Mouse (Mus musculus): ENCODE measurements around the gene Cope. TPM values are rescaled to one million over a fixed set of nuclear protein-coding genes. Genes with fewer than 3 reads are reported as not detected.
A peak's percentile ranks its signal among the peaks of the same experiment; 100 is the strongest.

Cope gene
- polyA plus RNA-seq (2012), result 32.6 and 34.2 TPM in 2 replicates

DNA sequence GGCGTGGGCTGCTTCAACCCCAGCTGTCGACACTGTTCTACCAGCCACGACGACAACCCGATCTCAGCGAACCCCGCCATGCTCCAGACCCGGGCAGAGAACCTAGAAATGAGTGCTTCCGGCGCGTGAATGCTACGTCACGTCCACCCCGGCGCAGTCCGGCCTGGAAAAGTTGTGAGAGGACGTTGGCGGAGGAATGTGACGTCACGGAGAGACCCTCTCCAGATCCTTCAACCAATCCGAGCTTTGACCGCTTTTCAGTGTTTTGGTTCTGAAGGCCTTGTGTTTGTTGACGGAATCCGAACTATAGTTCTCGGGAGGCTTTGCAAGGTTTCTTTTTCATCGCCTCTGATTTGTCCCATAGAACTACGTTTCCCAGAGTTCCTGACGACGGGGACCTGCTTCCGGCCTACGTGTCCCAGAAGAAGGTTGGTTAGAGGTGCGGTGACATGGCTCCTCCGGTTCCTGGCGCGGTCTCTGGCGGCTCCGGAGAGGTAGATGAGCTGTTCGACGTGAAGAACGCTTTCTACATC lies at the start of gene Cope, which contains the start of gene Ddx49:
Gene Cope, plus strand, starts transcription at position 161 of the 533 bp plus-strand sequence.
Gene Ddx49, minus strand, starts transcription at position 132 of the 533 bp plus-strand sequence.
- Histone ChIP-seq H3K36me3 (ENCODE audit: control insufficient read depth) (peaks cover 64% of the 10 kb centered on the region), H3K4me3 (replicated peaks) (peak within 1 kb of the TSS; percentile 70), H3K4me1 (ENCODE audit: control insufficient read depth) (peaks cover 37% of the 10 kb centered on the region), H3K9me3 (ENCODE audit: control insufficient read depth, low read length) (no peaks in the 10 kb centered on the region), H3K27me3 (ENCODE audit: control insufficient read depth) (no peaks in the 10 kb centered on the region)
- no peak for TF ChIP-seq GATA1 (IDR thresholded peaks at IDR 0.05; ENCODE audit: low read length)
- no peak for TF ChIP-seq TAL1 (IDR thresholded peaks at IDR 0.05; ENCODE audit: low read length)

DNA sequence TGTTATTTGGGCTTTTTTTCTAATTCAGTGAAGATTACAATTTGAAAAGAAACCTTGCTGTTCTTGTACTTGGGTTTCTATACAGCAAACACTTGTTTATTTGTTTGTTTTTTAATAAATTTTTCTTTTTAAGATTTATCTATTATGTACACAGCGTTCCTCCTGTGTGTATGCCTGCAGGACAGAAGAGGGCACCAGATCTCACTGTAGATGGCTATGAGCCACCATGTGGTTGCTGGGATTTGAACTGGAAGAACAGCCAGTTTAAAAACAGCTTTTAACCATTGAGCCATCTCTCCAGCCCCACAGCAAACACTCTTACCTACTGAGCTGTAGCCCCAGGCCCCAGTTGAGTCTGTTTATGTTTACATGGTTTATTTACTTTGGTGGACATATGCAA lies 47.7 kb upstream of the Cope start:
- Histone ChIP-seq H3K36me3 (ENCODE audit: control insufficient read depth) (peaks cover 98% of the 10 kb centered on the region), H3K27me3 (ENCODE audit: control insufficient read depth) (no peaks in the 10 kb centered on the region), H3K4me1 (ENCODE audit: control insufficient read depth) (peaks cover 22% of the 10 kb centered on the region), H3K4me3 (replicated peaks) (no peak overlapping the region), H3K9me3 (ENCODE audit: control insufficient read depth, low read length) (no peaks in the 10 kb centered on the region)
- TF ChIP-seq TAL1 (IDR thresholded peaks at IDR 0.05; ENCODE audit: low read length) (no peak), GATA1 (IDR thresholded peaks at IDR 0.05; ENCODE audit: low read length) (no peak)

DNA sequence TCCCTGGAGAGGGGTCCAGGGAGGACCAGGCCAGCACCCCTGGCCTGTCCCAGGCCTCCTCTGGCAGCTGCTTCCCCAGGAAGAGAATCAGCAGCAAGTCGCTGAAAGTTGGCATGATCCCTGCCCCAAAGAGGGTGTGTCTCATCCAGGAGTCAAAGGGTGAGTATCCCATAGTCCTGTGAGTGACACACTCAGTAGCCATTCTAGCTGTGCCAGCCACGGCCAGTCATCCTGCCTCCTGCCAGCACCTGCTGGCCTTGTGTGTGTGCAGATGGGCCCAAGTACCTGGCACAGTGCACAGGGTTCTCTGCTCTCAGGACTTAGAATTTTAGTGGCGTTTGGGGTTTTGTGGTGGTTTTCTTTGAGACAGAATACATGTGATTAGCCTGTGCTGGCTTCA lies 44.9 kb upstream of the Cope start:
- Histone ChIP-seq H3K4me1 (ENCODE audit: control insufficient read depth) (peaks cover 45% of the 10 kb centered on the region), H3K9me3 (ENCODE audit: control insufficient read depth, low read length) (no peaks in the 10 kb centered on the region), H3K4me3 (replicated peaks) (no peak overlapping the region), H3K27me3 (ENCODE audit: control insufficient read depth) (no peaks in the 10 kb centered on the region), H3K36me3 (ENCODE audit: control insufficient read depth) (peaks cover 99% of the 10 kb centered on the region)
- no peak for TF ChIP-seq TAL1 (IDR thresholded peaks at IDR 0.05; ENCODE audit: low read length)
- no peak for TF ChIP-seq GATA1 (IDR thresholded peaks at IDR 0.05; ENCODE audit: low read length)

DNA sequence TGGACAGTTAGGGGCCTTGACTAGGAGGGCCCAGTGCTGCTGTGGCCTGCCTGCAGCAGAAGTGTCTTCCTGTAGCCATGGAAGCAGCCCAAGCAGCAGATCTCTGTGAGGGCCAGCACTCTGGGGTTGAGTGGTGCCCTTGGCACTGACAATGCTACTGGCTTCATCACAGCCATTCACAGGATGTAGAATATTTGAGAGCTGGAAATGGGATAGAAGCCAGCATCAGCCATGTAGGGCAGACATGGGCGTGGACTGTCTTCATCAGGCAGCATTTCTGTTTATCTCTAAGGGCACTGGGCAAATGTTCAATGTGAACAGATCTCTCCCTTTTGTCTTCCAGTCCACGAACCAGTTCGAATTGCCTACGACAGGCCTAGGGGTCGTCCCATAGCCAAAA lies 43.7 kb upstream of the Cope start:
- Histone ChIP-seq H3K4me3 (replicated peaks) (no peak overlapping the region), H3K9me3 (ENCODE audit: control insufficient read depth, low read length) (no peaks in the 10 kb centered on the region), H3K4me1 (ENCODE audit: control insufficient read depth) (peaks cover 45% of the 10 kb centered on the region), H3K36me3 (ENCODE audit: control insufficient read depth) (peaks cover 99% of the 10 kb centered on the region), H3K27me3 (ENCODE audit: control insufficient read depth) (no peaks in the 10 kb centered on the region)
- TF ChIP-seq TAL1 (IDR thresholded peaks at IDR 0.05; ENCODE audit: low read length) (no peak), GATA1 (IDR thresholded peaks at IDR 0.05; ENCODE audit: low read length) (no peak)

DNA sequence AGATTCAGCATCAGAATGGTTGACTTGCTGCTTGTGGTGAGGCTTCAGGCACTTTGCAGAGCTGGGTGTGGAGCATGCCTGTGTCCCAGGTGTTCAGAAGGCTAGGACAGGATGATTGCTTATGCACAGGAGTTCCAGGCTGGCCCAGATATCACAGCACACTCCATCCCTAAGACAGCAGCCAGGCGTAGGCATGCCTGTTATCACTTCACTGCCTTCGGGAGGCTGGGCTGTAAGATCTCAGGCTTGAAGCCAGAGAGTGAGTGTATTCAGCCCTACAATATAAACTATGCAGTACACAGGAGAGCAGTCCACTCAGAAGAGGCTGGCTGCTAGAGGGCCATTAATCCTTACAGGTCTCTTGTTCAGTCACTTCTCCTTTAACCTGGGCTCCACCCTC lies 43.3 kb upstream of the Cope start:
- Histone ChIP-seq H3K4me1 (ENCODE audit: control insufficient read depth) (peaks cover 45% of the 10 kb centered on the region), H3K27me3 (ENCODE audit: control insufficient read depth) (no peaks in the 10 kb centered on the region), H3K36me3 (ENCODE audit: control insufficient read depth) (peaks cover 99% of the 10 kb centered on the region), H3K9me3 (ENCODE audit: control insufficient read depth, low read length) (no peaks in the 10 kb centered on the region), H3K4me3 (replicated peaks) (no peak overlapping the region)
- no peak for TF ChIP-seq GATA1 (IDR thresholded peaks at IDR 0.05; ENCODE audit: low read length)
- no peak for TF ChIP-seq TAL1 (IDR thresholded peaks at IDR 0.05; ENCODE audit: low read length)

DNA sequence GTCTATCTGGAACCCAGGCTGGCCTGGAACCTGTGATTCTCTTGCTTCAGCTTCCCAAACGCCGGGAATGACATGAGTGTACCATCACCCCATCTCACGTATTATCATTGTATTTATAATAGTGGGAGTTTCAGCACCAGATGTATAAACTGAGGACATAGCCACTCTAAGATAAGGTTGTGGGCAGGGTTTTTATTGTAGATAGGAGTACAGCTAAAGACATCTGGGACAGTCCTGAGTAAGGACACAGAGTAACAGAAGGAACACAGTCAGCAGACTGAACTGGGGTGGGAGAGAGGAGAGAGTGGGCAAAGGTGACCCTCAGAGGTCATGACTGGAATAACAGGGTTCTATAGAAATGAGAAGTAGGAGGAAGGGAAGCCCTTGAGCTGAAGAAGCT lies 34.6 kb upstream of the Cope start:
- Histone ChIP-seq H3K4me1 (ENCODE audit: control insufficient read depth) (peaks cover 43% of the 10 kb centered on the region), H3K27me3 (ENCODE audit: control insufficient read depth) (no peaks in the 10 kb centered on the region), H3K4me3 (replicated peaks) (no peak overlapping the region), H3K36me3 (ENCODE audit: control insufficient read depth) (peaks cover 29% of the 10 kb centered on the region), H3K9me3 (ENCODE audit: control insufficient read depth, low read length) (no peaks in the 10 kb centered on the region)
- TF ChIP-seq GATA1 (IDR thresholded peaks at IDR 0.05; ENCODE audit: low read length), result no peak
- TF ChIP-seq TAL1 (IDR thresholded peaks at IDR 0.05; ENCODE audit: low read length), result no peak

DNA sequence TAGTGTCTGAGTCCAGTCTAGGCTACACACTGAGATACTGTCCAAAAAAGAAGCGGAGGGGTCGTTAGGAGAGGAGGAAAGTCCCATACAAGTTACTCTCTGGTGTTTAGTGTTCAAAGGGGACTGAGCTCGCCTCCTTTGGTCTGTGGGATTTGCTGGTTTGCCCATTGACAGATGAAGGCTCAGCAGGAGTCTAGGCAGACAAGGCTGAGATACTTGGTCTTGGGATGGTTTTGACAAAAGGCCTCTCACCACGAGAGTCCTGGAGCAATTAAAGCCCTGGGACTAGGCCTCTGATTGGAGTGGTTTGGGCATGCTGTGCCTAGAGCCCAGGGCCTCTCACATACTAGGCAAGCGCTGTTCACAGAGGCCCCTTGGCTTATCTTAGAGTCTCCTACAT lies 34.0 kb upstream of the Cope start:
- H3K36me3 ChIP-seq (ENCODE audit: control insufficient read depth), result peaks cover 23% of the 10 kb centered on the region
- no peaks in the 10 kb centered on the region for H3K9me3 ChIP-seq (ENCODE audit: control insufficient read depth, low read length)
- TF ChIP-seq TAL1 (IDR thresholded peaks at IDR 0.05; ENCODE audit: low read length) (no peak), GATA1 (IDR thresholded peaks at IDR 0.05; ENCODE audit: low read length) (no peak)
- H3K4me3 ChIP-seq (replicated peaks), result no peak overlapping the region
- peaks cover 49% of the 10 kb centered on the region for H3K4me1 ChIP-seq (ENCODE audit: control insufficient read depth)
- no peaks in the 10 kb centered on the region for H3K27me3 ChIP-seq (ENCODE audit: control insufficient read depth)

DNA sequence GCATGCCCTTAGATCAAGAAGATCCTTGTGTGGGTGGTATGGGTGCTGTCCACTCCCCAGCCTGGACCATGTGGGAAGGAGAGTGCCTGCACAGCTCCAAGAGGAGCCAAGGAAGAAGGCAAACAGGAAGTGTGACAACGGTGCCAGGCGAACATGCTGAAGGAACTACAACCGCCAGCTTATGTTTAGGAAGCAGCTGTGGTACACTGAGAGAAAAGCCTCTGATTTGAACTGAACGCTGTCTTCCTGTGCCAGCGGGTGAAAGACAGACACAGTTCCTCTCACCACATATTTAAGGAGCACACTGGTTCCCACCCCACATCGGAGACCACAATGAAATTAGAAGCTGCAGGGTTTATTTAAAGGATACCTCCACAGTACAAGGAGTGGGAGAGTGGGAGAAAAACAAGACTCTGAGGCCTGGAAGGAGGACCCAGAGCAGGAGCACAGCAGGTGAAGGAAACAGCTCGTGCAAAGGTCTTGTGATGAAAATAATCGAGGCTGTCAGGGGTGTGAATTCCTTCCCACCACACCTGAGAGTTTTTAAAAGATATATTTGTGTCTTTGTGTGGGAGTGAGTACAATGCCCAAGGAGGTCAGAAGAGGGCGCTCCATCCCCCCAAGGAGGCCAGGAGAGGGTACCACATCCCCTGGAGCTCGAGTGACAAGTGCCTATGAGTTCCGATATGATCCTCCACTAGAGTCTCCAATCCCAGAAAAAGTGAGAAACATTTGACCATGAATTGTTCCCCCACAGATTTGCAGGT lies 33.3 kb upstream of the Cope start:
- H3K9me3 ChIP-seq (ENCODE audit: control insufficient read depth, low read length), result no peaks in the 10 kb centered on the region
- H3K4me3 ChIP-seq (replicated peaks), result no peak overlapping the region
- H3K4me1 ChIP-seq (ENCODE audit: control insufficient read depth), result peaks cover 55% of the 10 kb centered on the region
- peaks cover 16% of the 10 kb centered on the region for H3K36me3 ChIP-seq (ENCODE audit: control insufficient read depth)
- H3K27me3 ChIP-seq (ENCODE audit: control insufficient read depth), result no peaks in the 10 kb centered on the region
- no peak for TF ChIP-seq GATA1 (IDR thresholded peaks at IDR 0.05; ENCODE audit: low read length)
- TF ChIP-seq TAL1 (IDR thresholded peaks at IDR 0.05; ENCODE audit: low read length), result no peak

DNA sequence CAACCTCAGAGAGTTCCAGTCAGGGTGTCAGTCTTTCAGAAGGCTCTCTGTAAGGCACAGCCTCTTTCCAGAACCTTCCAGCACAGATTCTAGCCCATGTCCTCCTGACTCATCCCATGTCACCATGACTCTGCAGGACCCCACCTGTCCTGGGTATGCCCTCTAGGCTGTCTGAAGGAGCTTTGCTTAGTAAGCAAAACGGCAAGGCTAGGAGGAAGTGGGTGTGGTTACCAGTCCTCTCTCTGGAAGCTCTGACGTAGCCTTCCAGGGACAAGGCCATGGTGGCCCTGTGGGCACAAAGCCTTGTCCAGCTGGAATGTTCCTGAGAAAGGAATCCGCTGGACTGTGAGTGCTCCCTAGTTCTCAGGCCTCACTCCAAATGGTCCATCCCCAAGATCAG lies 29.4 kb upstream of the Cope start:
- H3K36me3 ChIP-seq (ENCODE audit: control insufficient read depth), result no peaks in the 10 kb centered on the region
- no peak for TF ChIP-seq GATA1 (IDR thresholded peaks at IDR 0.05; ENCODE audit: low read length)
- no peak for TF ChIP-seq TAL1 (IDR thresholded peaks at IDR 0.05; ENCODE audit: low read length)
- no peaks in the 10 kb centered on the region for H3K9me3 ChIP-seq (ENCODE audit: control insufficient read depth, low read length)
- no peaks in the 10 kb centered on the region for H3K27me3 ChIP-seq (ENCODE audit: control insufficient read depth)
- H3K4me3 ChIP-seq (replicated peaks), result no peak overlapping the region
- peaks cover 59% of the 10 kb centered on the region for H3K4me1 ChIP-seq (ENCODE audit: control insufficient read depth)
